Mouse (Mus musculus) megakaryocyte, embryonic 14.5 days (primary cell): ENCODE results near the gene Phxr2.

ENCODE experiments used
- FLI1 ChIP-seq: IDR thresholded peaks from 2 replicates; pipeline ENCODE4 v1.6.1; 2012; ENCODE audit warnings: low read length, inconsistent platforms, mixed read lengths
- GATA1 ChIP-seq: IDR thresholded peaks from 3 replicates; pipeline ENCODE4 v1.6.1; 2012; ENCODE audit warnings: mixed read lengths, low read length, inconsistent platforms, borderline replicate concordance

- TF ChIP-seq GATA1 (no peak), FLI1 (no peak)
Observed at GRCm38 (mm10) chr10:99095114-99095513, 31.0 kb downstream of the Phxr2 start.
